ENCODE assay signal across 20 mouse cellular contexts in genomic region chr10:96395017-96395416, GRCm38 (mm10).
"Had no signal": no experiment of that assay in that cellular context is flagged by ENCODE, and none has a peak within 500 bp of the region (broad histone marks: within the 10 kb centered on the region; RNA-seq: fewer than 3 reads in every experiment).

No protein-coding gene starts in this region.

- H3K9ac ChIP-seq: liver, embryonic 14.5 days; lung, embryonic 15.5 days; midbrain, embryonic 13.5 days; stomach, embryonic 15.5 days had no signal

- ATAC-seq: inflammation-experienced regulatory T-cells, adult 6 months; midbrain, embryonic 13.5 days had no signal

- DNase-seq: kidney, adult 2 months; kidney, postnatal 36 days; layer of hippocampus, postnatal 36 days; lung, adult 18-20 months; lung, postnatal 14 days; right cerebral cortex, adult 18-20 months; right cerebral cortex, postnatal 14 days; right cerebral cortex, postnatal 4 days; thymus, adult 2 months; thymus, postnatal 14 days; thymus, postnatal 4 days had no signal

- H3K4me2 ChIP-seq: liver, embryonic 11.5 days; lung, embryonic 15.5 days; midbrain, embryonic 13.5 days; stomach, embryonic 15.5 days had no signal

- H3K4me3 ChIP-seq: left cerebral cortex, adult 2 months; lung, embryonic 15.5 days; midbrain, embryonic 13.5 days; stomach, embryonic 15.5 days had no signal

- H3K4me1 ChIP-seq: stomach, embryonic 15.5 days had no signal

- H3K27me3 ChIP-seq: lung, embryonic 15.5 days; midbrain, embryonic 13.5 days; stomach, embryonic 15.5 days had no signal

- H3K27ac ChIP-seq: kidney, postnatal 0 days; left cerebral cortex, adult 2 months; liver, embryonic 14.5 days; lung, embryonic 15.5 days; macrophage; midbrain, embryonic 13.5 days; stomach, embryonic 15.5 days had no signal

- H3K9me3 ChIP-seq: lung, embryonic 15.5 days; midbrain, embryonic 13.5 days; stomach, embryonic 15.5 days had no signal

- H3K36me3 ChIP-seq: lung, embryonic 15.5 days; midbrain, embryonic 13.5 days; stomach, embryonic 15.5 days had no signal
